Mouse (Mus musculus) embryo, embryonic 10 days (tissue): ENCODE data around the gene Cdkl1.

Source experiments
- DNase-seq: peaks from one replicate; pipeline ENCODE4 v3.0.0-alpha.2; 2015; ENCODE audit warnings: low spot score

Gene Cdkl1

DNA sequence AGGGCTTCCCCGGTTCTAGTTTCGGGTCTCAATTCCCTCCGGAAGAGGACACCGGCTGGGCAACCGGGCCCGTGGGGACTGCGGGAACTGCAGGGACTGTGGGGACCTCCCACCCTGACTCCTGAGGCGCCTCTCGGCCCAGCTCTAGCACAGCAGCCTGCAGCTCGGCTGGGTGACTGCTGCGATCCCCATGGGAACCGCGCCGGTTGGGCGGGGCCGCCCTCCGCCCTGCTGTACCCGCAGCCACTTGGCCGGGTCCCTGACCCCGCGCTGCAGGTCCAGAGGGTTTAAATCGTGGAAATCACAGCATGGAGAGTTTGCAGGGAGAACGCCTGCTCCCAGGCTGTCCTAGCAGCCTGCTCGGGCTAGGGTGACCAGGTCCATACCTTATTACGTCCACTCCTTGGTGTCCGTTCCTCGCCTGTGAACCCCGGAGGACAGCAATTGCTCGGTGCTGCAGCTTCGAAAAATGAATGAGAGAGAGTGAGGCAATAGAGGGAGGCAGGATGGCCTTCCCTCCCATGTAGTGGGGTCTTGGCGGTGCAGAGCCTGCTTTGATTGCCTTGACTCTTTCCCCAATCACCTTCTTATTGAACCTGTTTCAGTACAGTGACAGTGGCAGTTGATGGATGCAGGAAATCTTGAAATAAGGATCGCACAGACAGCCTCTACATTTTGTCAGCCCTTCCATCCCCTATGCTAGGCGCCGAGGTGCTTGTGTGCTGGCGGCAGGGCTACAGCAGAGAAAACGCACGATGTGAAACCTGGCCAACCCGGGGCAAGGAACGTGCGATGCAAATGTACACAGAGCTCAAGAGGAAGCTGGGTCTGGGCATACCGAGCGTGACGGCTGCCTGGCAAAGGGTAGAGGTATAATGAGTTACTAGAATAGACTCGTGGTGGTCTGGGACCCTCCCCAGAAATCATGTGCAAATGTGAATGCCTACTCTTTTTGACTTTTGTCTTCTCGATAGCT lies at the start of gene Cdkl1:
Gene Cdkl1, minus strand, starts transcription at position 738 of the 976 bp plus-strand sequence.
- peak; percentile 70 for DNase-seq

- no peak for DNase-seq
These were observed 47.3 kb upstream of the Cdkl1 start for GRCm38 (mm10) chr12:69838376-69838775.

GRCm38 (mm10) chr12:69833982-69834604 lies 43.0 kb upstream of the Cdkl1 start:
- DNase-seq, result no peak

DNA sequence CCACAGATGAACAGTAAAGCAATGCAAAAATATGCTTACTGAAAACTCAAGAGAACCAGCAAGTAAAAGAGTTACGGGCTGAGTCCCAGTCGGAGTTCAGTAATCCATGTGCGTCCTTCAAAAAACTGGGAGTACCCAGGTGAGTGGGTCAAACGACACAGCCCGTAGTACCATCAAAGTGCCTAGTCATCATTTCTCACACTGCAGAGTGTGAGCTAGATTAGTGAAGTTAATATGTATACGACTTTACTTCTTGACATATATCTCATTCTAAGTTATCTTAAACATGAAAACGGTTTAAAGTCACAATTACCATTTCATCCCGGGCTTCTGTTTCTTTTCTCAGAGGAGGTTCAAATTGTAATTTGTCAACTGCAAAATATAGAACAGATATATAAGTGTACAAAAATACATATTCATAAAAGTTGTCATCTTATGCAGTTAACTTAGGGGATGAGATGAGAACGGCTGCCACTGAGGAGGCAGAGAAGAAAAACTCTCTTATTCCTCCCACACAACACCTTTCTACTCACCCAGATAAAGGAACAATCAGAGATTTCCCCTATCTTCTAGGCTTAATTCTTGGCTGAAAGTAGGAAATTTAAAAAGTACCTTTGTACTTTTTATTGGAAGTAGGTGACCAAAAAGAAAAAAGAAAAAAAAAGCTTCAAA lies 40.3 kb upstream of the Cdkl1 start:
- DNase-seq, result no peak

DNA sequence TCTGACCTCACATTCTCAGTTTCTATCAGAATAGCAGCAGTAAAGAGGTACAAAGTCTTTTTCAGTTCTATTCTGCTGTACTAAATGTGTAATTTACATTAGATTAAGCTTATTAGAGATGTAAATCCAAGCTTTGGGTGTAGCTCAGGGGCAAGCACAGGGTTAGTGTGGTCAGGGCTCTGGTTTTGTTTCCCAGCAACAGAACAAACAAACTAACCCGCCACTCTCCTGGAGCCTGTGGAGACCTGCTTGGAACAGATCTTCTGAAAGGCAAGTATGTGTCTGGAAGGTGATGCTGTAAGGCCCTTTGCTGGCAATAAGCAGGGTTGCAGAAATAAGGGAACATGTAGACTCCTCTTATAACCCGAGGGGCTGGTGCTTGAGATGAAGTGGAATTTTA lies 37.1 kb upstream of the Cdkl1 start:
- DNase-seq, result no peak

GRCm38 (mm10) chr12:69824881-69825597 lies 34.0 kb upstream of the Cdkl1 start:
- DNase-seq, result no peak

DNA sequence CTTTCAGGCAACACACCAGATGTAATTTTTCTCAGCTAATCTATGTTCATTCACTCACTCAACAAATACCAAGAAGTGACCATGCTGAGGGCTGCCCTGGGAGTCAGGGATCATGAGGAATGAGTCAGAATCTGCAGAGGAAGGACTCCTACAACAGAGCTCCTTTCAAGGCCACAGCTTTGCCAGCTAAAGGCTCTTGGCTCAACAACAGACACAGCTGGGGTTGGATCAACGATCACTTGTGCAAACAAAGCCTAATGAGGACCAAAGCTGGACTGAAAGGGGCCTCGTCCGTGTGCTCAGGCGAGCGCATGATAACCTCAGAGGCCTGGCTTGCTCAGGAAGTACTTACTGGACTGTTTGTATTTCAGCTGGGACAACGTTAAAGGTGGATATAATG lies 23.2 kb upstream of the Cdkl1 start:
- DNase-seq, result peak; percentile 69

DNA sequence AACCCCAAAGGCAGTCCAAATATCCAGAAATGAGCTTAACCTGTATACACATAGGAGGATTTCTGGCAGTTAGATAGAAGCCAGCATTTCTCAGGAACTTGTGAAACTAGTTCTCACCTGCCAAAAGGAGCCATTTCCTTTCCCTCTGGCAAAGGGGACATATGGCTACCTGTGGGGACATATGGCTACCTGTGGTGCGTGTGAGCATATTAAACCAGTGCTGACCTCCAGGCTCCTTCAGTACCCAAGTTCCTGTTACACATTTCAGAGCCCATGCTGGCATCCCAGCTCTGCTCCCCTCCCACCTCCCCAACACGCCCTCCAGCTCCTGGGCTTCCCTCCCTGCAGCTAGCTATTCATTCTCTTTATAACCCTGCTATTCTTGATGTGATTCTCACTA lies 22.5 kb upstream of the Cdkl1 start:
- no peak for DNase-seq

GRCm38 (mm10) chr12:69812986-69813385 lies 21.9 kb upstream of the Cdkl1 start:
- no peak for DNase-seq

GRCm38 (mm10) chr12:69811976-69812375 lies 20.9 kb upstream of the Cdkl1 start:
- DNase-seq, result no peak

DNA sequence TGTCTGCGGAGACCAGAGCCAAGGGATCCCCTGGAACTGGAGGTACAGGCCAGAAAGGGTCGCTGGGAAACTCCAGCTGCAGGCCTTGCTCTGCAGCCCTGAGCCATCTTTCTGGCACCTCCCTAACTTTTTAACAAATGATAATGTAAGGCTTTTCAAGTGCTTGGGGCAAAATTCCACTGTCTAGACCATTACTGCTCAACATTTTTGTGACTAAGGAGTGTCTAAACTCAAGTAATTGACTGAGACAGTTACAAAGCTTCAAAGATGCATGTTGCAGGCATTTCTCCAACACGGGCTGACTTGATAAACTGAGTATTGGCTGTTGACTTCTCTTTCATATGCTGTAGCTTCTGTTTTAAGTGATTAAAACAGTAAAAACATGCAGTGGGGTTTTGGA lies 18.4 kb upstream of the Cdkl1 start:
- no peak for DNase-seq

- DNase-seq, result no peak
These were observed 16.4 kb upstream of the Cdkl1 start for GRCm38 (mm10) chr12:69807399-69807985.

DNA sequence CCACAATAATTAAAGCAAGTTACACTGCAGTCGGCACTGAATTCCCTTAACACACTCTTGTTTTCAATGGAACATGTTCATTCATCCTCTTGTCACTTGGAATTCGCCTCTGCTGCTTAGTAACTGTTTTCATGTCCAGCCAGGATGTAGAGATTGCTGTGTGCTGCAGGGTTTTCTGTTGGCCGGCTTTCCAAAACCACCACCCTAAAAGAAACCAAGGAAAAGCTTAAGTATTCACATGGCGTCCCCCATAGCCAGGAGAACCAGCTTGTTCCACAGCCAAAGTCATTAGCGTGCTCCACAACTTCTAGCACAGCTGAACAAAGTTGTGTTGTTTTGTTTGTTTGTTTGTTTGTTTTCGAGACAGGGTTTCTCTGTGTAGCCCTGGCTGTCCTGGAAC lies 14.1 kb upstream of the Cdkl1 start:
- no peak for DNase-seq

DNA sequence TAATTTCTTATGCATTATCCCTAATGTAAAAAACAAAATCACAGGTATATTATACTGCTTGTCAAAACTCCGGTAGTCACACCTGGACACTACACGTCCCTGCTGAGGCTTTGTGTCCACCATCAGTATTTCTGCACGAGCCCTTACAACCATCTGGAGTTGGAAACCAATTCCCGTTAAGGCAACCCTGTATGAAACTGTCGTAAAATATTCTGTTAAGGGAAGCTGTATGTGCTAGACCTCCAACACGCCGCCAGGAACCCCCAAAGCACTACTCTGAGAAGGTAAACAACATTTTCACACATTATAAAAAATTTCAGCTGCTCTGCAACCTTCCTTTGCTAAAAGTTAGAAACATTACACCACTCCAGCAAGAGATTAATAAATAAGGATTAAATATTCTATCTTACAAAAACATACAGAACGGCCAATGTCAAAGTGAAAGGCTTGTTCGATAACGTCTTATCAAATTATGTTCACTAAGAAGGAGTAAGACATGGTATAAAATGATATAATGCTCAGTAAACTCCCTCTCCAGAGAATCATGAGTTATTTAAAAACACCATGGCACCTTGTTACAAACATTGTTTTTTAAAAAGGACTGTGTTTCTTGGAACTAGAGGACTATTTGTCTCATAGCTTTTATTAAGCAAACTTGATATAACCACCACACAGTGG lies 13.5 kb upstream of the Cdkl1 start:
- DNase-seq, result no peak

DNA sequence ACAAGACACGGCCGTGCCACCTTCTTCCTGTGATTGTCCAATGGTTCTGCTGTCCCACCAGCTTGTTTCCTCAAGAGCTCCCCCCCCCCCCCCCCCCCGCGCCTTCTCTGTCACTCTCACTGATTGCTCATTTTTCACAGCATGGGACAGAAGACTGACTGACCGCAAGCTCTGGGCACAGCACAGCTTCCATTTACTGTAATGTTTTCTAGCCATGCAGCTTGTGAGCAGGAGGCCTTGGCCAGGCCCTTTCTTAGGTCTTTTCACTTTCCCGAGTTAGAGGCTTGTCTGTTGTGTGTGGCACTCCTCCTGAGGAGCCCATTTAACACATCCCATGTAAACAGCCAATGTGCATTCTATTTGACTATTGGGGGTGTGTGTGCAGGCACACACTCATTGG lies 12.1 kb upstream of the Cdkl1 start:
- no peak for DNase-seq

DNA sequence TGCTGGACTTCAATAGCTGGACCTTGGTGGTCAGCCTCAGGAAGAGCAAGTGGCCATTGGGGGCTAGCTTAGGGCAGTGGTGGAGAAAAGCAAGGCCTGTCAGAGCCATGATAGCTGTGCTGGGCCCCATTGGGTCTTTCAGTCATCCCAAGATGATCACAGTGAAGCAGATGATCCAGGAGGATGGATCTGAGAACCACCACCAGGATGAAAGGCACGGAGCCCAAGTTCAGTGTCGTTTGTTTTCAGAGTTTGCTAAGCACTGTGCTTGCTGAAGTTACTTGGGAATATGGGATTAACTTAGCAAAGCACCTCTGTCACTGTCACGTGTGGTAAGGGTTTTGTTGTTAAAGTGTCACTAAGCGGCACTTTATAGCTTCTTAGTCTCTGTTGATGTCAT lies 9.5 kb upstream of the Cdkl1 start:
- no peak for DNase-seq

DNA sequence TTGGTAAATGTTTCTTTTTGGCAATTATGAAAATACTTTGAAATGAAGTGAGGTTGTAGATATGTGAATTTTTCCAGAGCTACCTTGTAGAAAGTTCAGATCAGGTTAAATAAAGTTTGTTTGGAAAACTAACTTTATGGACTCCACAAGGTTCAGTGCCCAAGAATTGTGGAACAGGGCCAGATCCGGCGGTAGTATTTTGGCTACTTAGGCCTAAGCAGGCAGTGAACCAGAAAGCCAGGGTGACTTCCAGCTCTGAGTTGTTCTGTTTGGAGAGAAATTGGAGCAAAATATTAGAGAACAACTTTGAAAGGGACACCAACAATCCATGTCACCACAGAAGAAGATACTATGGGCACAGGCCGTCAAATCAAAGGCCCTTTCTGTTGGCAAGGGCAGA lies 5.2 kb upstream of the Cdkl1 start:
- DNase-seq, result no peak

DNA sequence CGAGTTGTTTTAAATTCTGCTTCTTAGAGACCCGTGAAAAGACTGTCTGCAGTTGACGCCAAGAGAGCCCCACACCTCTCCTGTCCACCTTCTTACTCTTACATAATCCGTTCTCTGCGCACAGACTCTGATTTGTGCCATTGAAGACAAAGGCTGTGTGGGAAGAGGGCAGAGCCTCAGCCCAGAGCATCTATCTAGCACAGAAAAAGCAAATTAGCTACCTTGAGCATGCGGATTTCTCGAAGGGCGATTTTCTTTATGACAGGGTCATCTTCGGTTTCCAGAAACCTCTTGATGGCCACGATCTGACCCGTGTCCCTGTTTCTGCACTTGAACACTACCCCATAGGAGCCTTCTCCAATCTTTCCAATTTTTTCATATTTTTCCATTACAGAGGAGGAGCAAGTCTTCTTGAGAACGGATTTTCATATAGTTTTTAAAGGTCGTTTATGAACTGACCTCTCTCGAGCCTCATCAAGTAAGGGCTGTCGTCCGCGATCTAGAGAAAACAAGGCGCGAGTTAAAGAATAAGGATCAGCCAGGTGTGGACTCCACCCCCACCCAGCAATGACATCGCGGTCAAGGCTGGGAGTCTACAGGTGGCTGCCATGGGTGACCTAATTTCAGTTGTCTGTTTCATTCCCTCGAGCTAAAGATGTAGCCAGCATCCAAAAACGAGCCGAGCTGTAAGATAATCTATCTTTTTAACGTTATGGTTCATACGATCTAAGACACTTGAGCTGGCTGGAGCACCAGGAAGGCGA lies 1.1 kb downstream of the Cdkl1 start:
- no peak for DNase-seq

GRCm38 (mm10) chr12:69788380-69788779 lies 2.7 kb downstream of the Cdkl1 start:
- no peak for DNase-seq

- DNase-seq, result no peak
These were observed 5.6 kb downstream of the Cdkl1 start for GRCm38 (mm10) chr12:69785471-69785870.
